Mouse (Mus musculus) megakaryocyte-erythroid progenitor cell, adult 5 weeks (primary cell): Measurements from ENCODE around the gene Sbno1. TPM values are rescaled to one million over a fixed set of nuclear protein-coding genes. Genes with fewer than 3 reads are reported as not detected.

Experiments
- polyA plus RNA-seq: library from polyadenylated mRNA; stranded (reverse); fragments of >175 nt; gene quantifications from 2 replicates; pipeline ENCODE4 v1.2.3, GENCODE M21; 2012

The Sbno1 gene
- polyA plus RNA-seq: 10.8 and 18.2 TPM in 2 replicates

DNA sequence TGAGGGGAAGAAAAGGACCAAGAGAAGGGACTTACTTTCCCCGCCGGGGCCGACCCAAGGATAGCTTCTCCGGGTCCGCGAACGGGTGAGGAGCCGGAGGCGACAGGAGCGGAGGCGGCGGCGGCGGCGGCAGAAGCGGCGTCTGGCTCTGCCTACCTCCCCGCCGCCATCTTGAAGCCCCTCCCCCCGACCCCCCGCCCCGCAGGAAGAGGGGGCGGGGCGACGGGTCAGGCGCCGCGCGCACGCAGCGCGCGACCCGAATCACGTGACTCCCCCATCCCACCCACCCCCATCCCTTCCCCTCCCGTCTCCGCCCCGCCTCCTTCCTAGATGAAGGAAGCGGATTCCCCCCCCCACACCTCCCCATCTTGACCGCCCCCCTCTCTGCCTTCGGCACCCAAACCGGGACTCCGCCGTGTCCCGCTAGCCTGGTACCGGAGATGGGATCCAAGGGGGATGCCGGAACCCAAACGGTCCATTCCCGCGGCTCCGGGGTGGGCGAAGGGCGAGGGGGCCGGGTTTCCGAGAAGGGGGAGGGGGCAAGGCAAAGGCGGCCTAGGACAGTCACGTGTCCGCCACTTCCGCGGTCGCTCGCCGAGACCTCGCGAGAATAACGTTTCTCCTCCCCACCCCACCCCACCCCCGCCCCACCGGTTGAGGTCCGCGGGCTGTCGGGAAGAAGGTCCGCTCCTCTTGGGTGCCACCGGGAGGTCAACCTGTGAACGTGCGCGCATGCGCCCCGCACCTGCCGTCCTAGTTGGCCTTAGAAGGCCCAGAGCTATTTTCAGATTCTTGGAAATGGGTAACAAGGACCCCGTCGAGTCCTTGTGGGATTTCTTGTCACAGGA is at the start of gene Sbno1:
Gene Sbno1, minus strand, starts transcription at position 590 of the 848 bp plus-strand sequence.

DNA sequence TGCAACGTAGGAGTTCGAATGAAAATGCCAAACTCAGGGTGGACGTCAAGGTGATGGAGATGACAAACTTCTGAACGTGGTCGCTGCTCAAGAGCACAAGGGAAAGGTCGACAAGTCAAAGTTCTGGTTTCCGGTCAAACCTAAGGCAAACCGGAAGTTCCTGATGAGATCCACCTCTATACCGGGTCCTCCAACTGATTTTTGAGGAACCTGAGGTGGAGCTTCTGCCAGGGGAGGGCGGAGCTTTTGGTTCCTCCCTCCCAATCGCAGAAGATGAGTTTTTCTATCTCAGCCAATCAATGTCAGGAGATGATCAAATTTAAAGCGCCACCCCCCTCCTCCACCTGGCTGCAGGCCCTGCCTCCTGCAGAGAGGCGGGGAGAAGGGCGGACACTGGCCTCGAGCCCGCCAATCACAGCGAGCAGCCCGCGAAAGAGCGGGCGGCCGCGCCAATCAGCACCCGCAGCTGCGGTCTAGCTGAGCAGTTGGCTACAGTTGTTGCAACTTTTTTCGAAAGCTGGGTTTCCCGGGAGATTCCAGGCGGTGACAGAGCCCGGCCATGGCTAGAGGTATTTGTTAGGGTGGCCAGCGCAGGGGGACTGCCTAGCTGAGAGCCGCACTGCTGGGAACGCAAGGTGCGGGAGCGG is 13.8 kb upstream of the Sbno1 start, which contains the start of gene Kmt5a:
Gene Kmt5a, plus strand, starts transcription at position 484 of the 647 bp plus-strand sequence.

DNA sequence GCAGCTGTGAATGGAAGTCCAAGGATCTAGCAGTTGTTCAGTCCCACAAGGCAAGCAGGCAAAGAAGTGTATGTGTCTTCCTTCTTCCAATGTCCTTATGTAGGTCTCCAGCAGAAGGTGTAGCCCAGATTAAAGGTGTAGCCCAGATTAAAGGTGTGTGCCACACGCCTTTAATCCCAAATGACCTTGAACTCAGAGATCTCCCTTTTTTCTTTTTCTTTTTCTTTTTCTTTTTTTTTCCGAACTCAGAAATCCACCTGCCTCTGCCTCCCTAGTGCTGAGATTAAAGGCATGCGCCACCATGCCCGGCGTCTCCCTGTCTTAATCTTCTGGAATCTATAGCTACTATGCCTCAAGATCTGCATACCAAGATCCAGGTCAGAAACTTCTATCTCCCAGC is 62.8 kb downstream of the Sbno1 start, which contains the start of gene Cdk2ap1:
Gene Cdk2ap1, minus strand, starts transcription at position 101 of the 400 bp plus-strand sequence.

DNA sequence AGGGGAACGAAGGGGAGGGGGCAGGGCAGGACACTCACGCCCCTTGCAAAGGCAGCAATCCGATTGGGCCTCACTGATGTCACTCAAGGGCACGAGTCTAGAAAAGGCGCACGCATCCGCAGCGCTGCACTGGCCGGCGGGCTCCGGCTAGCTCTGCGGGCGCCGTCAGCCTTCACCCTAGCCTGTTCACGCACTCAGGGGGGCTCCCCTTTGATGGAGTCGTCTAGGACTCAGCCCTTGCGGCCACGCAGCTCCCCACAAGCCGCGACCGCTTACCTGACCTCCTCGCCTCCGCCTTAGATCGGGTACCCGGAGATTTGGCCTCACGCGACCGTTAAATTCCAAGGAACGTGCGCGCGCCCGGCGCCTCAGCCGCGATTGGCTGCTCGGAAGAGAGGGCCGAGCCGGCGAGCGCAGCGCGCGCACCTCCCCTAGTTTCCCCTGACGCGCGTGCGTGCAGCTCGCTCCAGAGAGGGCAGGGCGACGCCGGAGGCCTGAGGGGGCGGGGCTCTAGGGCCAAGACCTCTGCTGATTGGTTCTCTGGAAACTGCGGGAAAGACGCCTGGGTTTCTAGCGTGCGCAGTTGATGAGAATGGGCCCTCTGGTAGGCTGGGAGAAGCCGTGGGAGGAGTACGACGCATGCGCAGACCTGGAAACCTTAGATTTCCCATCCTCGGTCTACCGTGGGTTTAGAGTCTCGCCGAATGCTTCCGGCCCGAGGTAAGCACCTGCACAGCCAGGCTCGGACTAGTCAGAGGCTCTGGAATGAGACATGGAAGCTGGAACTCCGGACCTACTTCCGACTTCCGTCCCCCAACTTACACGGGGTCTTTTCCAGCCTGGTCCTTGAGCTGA is 98.1 kb downstream of the Sbno1 start, which contains the start of the genes Mphosph9 and 2810006K23Rik:
Gene Mphosph9, minus strand, starts transcription at position 463 of the 855 bp plus-strand sequence.
Gene 2810006K23Rik, plus strand, starts transcription at position 580 of the 855 bp plus-strand sequence.

Other genes with a start within 250 kb of the Sbno1 start
- 30.5 and 38.8 TPM in 2 replicates for gene Pitpnm2, start 176.2 kb downstream of the Sbno1 start, polyA plus RNA-seq
- gene Mphosph9, start 98.0 kb downstream of the Sbno1 start, polyA plus RNA-seq: 2.7 and 3.5 TPM in 2 replicates
- gene 2810006K23Rik, start 97.9 kb downstream of the Sbno1 start, polyA plus RNA-seq: 5.5 and 6.2 TPM in 2 replicates
- 205 and 224 TPM in 2 replicates for gene Cdk2ap1, start 62.9 kb downstream of the Sbno1 start, polyA plus RNA-seq
- 247 and 284 TPM in 2 replicates for gene Kmt5a, start 13.9 kb upstream of the Sbno1 start, polyA plus RNA-seq
- gene Rilpl2, start 52.4 kb upstream of the Sbno1 start, polyA plus RNA-seq: 93.7 and 113 TPM in 2 replicates
- gene Snrnp35, start 57.1 kb upstream of the Sbno1 start, polyA plus RNA-seq: 18.1 and 20.6 TPM in 2 replicates
- gene Rilpl1, start 105.4 kb upstream of the Sbno1 start, polyA plus RNA-seq: 3.4 TPM in 2 replicates
- 180 and 193 TPM in 2 replicates for gene Tmed2, start 114.7 kb upstream of the Sbno1 start, polyA plus RNA-seq
- 19.5 and 23.3 TPM in 2 replicates for gene Ddx55, start 126.9 kb upstream of the Sbno1 start, polyA plus RNA-seq
- gene Eif2b1, start 153.1 kb upstream of the Sbno1 start, polyA plus RNA-seq: 7.8 and 9.1 TPM in 2 replicates
- 1.4 and 2.4 TPM in 2 replicates for gene Gtf2h3, start 153.1 kb upstream of the Sbno1 start, polyA plus RNA-seq
- gene Atp6v0a2, start 202.6 kb upstream of the Sbno1 start, polyA plus RNA-seq: 10.7 and 11.8 TPM in 2 replicates